Mouse (Mus musculus) cerebellum, adult 2 months (tissue): ENCODE results near the gene Kalrn.

Source experiments
- CTCF ChIP-seq: fragments of 200-500 bp; IDR thresholded peaks from 2 replicates; pipeline ENCODE4 v1.5.1; 2011; ENCODE audit warnings: low read depth, mild to moderate bottlenecking, control low read depth, low read length, moderate library complexity, borderline replicate concordance; ENCODE audit not compliant: insufficient read depth
- POLR2A ChIP-seq: fragments of 200-500 bp; IDR thresholded peaks from 2 replicates; pipeline ENCODE4 v1.6.1; 2011; ENCODE audit warnings: low read length, control low read depth, borderline replicate concordance; ENCODE audit not compliant: insufficient read depth

GRCm38 (mm10) chr16:34095548-34096141 is 477.7 kb downstream of the Kalrn start:
- TF ChIP-seq POLR2A: no peak
- TF ChIP-seq CTCF: no peak
